Mouse (Mus musculus): Measurements from ENCODE around the gene Ssr2.

The Ssr2 gene

DNA sequence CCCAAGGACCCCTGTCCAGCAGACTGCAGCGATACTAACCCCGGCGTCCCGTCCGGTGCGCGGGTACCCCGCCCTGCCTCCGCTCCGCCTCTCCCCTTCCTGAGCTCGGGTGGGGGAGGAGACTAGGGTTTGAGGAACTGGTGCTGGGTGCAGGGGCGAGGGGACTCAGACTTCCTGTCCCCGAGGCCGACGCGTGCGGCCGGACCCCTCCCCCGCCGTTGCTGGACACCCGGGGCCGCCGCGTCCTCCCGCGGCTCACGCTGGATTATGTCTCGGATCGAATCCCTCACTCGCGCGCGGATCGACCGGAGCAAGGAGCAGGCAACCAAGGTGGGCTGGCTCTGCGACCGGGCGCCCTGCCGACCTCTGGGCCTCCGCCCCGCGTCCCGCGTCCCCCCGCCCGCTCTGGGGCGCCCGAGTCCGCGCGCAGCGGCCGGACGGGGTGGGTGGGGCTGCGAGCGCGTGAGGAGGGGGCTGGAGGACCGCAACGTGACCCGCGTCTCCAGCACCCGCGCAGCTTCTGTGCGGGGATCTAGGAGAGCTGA, 45.4 kb downstream of the Ssr2 start:
- no peak for ATAC-seq (ENCODE audit: insufficient number of reproducible peaks, low FRiP score, low TSS enrichment)

DNA sequence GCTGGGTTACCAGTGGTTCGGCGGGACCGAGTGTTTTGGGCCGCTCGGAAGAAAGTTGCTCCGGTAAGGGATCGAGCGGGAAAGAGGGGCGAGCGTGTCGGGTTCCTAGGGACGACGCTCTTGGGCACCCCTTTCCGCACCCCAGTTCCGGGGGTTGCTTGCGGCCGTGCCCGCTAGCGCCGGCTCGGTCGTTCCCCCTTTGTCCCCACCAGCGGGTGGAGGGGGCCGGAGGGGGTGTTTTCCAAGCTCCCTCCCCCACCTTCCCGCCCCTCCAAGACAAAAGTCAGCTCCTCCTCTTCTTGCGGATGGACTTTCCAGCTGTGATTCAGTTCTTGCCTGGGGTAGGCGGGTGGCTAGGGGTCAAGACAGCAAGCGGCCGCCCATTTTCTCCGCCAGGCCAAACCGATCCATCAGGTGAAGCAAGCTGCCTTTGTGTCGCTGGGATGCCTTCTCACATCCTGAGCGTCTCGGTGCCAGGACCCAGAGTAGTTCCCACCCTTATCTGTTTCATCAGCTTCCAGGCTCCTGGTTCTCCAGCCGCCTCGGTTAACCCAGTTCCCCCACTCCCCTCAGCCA, 45.9 kb downstream of the Ssr2 start:
- ATAC-seq (ENCODE audit: insufficient number of reproducible peaks, low FRiP score, low TSS enrichment) = no peak

DNA sequence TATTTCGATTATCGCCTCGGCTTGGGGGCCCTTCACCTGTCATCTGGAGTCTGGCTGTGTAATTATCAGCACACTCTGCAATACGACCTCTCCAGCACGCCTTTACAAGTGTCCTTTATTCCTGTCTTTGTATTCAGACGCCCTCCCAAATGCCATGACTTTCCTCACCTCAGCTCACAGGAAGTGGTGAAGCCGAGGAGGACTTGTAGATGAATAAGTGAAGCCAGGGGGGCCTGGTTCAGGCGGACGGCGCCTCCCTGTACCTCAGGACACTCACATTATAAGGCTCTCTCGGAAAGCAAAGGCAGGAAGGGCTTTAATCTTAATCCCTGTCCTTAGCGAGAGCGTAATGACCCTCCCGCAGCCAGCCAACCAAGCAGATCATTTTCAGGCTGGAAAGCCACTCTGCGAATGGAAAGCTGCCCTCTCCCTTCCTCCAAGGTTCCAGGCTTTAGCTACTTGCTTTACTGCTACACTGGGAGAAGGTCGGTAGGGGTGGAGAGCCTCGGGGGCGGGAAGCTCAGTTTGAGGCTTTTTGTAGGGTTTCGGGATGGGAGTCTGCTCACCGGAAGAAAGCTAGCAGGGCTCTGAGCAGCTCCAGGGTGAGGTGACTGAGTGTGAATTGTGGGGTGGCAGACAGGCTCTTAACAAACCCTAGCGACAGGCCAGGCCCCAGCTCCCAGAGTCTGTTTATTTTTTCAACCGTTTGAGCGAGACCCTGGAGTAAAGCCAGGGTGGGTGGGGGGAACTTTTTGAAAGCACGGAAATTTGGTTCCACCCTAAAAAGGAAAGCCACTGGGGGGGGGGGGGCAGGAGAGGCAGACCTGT, 46.7 kb downstream of the Ssr2 start:
- ATAC-seq (ENCODE audit: insufficient number of reproducible peaks, low FRiP score, low TSS enrichment) = no peak

DNA sequence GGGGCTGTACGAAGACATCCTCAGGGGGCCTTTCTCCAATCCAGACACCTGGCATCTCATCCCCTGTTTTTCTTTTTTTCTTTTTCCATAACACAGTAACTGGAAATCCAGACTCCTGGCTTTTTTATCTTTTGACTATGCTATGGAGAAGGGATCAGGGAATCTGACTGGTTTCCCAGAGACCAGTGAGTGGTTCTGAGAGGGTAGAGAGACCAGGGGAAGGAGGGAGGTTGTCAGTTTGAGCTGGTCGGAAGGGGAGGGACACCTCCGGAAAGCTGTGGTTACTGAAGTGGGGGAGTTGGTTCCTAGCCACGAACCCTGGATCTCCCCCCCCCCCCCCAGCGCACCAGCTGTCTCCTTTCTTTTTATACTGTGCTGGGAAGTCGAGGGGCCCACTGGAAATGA, 47.3 kb downstream of the Ssr2 start:
- ATAC-seq (ENCODE audit: insufficient number of reproducible peaks, low FRiP score, low TSS enrichment) = no peak

DNA sequence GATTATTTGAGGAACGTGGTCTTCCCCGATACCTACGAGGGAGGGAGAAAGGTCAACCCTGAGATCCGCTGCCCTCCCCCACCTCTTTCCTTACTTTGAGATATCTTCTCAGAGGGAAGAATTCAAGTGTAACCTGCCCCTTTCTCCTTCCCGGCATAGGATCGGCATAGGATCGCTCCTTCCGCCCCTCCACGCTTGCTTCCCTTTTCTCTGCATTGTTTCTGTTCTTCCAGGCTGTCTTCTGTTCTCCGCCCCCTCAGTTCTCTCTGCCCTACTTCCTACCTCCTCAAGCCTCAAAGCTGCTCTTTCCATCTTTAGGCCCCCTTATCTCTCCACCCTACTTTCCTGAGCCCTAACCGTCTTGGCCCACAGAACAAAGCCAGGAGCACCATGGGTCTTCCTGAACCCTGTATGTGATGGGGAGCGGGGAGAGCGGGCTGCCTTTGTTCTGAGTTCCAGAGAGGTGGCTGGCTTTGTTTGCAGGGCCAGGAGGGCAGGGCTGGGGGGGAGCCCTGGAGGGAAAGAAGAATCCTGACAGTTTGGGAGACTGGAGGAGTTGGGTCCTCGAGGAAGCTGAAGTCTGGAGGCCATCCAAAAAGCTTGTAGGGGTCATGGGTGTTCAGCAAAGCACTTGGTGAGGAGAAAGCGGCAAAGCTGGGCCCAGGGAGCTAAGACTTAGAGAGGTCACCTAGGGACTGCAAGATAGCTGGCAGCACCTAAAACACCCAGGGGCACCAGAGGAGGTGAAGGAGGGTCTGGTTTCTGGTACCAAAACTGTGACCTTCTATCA, 47.9 kb downstream of the Ssr2 start:
- no peak for ATAC-seq (ENCODE audit: insufficient number of reproducible peaks, low FRiP score, low TSS enrichment)

DNA sequence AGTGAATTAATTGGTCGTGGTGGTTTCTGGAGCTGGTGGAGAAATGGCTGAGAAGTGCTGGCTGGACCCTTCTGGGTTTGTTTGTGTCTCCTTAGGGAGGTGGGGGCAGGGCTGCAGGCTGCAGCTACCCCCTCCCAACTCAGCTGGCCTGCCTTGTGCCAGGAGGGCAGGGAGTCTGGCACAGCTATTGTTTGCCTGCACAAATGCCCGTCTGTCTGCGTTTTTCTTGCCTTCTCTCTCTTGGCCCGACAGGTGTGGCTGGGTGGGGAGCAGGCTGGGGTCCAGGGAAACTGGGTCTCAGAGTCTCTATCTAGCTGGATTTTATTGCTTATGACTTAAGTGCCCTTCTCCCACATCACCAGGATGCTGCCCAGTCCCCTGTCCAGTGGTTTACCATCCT, 48.6 kb downstream of the Ssr2 start:
- ATAC-seq (ENCODE audit: insufficient number of reproducible peaks, low FRiP score, low TSS enrichment) = peak; percentile 34

DNA sequence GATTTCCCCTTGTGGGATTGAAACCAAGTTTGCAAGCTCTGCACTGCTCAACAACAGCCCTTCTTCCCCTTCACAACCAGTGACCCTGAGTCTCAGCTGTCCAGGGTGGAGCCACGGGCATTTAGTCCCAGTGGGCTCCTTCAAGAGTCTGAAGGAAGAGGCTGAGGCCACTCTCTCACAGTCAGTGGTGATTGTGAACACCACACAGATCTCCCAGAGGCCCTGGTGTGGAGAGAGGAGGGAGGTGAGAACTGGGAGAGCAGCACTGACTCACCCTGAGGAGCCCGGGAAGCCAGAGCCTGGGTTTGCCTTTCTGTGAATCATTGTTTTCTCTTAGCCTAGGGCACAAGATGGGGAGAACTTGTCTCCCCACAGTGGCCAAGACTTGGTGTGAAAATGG, 49.3 kb downstream of the Ssr2 start:
- no peak for ATAC-seq (ENCODE audit: insufficient number of reproducible peaks, low FRiP score, low TSS enrichment)

DNA sequence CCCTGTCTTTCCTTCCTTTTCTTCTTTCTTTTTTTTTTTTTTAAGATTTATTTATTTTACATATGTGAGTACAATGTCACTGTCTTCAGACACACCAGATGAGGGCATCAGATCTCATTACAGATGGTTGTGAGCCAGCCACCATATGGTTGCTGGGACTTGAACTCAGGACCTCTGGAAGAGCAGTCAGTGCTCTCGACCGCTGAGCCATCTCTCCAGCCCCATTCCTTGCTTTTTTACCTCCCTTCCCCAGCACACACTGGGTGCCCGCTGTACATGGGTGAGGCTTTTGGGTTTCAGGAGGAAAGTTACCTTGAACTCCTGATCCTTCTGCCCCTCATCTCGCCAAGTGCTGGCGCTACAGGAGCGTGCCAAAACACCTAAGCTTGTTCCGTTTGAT, 49.9 kb downstream of the Ssr2 start:
- ATAC-seq (ENCODE audit: insufficient number of reproducible peaks, low FRiP score, low TSS enrichment) = no peak

DNA sequence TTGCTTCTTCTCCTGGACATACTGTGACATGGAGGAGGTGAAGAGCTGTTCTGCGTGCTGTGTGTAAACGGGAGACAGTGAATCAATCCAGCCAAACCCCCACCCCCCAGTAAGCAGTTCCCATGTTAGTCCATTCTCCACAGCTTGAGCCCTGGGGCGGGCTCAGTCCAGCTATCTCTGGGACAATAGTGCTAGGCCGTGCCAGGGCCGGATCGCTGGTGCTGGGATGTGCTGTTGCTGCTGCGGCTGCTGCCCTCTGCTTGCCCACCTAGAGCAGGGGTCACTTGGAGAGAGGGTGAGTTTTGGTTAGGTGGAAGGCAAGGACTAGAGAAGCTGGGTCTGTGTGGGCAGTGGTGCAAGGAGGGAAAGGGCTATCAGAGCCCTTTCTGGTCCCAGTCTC, 50.6 kb downstream of the Ssr2 start:
- ATAC-seq (ENCODE audit: insufficient number of reproducible peaks, low FRiP score, low TSS enrichment) = no peak

DNA sequence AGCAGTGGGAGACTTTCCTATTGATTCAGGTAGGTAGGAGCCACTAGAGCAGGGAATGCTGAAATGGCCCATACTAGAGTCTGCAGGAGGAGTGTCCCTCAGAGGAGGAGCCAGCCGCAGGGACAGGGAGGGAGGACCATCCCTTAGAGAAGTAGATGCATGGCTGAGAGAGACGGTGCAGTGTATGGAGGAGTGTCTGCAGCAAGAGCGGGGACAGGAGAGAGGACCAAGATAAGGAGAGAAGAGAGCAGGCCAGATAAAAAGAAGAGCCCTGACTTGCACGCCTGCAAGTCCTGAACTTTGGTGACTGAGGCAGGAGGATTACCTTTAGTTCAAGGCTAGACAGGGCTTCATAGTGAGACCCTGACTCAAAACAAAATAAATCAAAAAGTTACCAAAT, 51.4 kb downstream of the Ssr2 start:
- ATAC-seq (ENCODE audit: insufficient number of reproducible peaks, low FRiP score, low TSS enrichment) = no peak

DNA sequence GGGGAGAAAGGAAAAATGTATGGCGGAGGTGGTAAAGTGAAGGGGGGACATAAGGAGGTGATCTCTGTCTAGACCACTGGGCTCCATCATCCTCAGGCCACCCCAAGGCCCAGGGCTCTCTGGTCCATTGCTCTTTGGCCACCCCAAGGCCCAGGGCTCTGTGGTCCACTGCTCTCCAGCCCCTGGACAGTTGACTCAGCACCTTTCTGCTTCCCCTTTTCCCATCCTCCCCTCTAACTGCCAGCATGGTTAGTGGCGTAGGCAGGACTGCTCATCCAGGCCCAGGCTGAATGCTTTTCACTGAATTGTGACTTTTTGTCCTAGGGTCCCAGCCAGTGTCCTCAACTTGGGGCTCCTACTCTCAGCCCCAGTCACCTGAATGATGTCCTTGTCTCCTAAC, 51.9 kb downstream of the Ssr2 start:
- ATAC-seq (ENCODE audit: insufficient number of reproducible peaks, low FRiP score, low TSS enrichment) = no peak

DNA sequence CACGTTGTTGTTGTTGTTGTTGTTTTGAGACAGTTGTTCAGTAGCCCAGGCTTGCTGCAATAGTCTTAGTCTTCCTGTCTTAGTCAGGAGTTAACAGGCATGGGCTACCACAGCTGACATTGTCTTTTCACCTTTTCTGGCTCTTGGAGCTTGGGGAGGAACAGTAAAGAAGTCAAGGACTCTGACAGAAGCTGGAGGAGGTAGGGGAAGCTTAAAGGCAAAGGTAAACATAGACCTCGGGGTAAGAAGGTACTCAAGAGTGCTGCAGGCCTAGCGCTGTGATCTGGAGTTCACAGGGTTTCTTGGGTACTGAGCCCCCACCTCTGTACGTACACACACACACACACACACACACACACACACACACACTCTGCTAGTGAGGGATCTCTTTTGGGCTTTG, 53.1 kb downstream of the Ssr2 start:
- ATAC-seq (ENCODE audit: insufficient number of reproducible peaks, low FRiP score, low TSS enrichment) = no peak

DNA sequence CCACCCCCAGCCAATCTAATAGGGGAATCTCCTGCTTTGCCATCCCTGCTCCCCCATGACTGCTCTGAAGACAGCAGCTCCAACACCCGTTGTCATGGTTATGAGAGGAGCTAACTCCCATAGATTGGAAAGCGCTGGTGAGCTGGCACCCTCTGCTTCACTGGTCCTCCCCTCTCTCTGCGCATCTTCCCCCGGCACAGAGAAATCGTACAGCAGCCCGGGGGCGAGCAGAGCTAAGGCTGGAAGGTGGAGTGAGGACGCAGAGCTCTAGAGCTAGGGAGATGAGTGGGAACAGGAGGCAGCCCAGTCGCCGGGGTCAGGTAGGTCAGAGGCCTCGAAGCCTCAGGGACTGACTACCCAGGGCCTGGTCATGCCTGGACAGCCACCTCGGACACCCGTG, 53.6 kb downstream of the Ssr2 start:
- no peak for ATAC-seq (ENCODE audit: insufficient number of reproducible peaks, low FRiP score, low TSS enrichment)

DNA sequence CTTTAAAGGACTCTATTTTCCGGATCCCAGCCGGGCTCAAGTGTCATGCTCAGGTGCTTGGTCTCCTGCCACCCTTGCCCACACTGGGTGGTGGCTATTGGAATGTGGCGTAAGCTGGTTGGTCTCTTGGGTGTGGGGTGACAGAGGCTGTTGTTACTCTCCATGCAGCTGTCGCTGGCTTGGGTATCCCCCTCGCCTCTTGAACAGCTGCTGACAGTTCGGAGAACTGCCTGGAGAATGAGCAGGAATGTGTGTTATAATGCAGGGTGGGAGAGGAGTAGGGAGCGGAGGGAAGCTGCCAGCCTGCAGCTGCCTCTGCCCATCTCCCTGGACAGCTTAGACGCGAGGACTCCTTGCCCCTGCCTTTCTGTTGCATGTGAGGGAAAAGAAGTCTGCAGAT, 54.3 kb downstream of the Ssr2 start:
- no peak for ATAC-seq (ENCODE audit: insufficient number of reproducible peaks, low FRiP score, low TSS enrichment)

DNA sequence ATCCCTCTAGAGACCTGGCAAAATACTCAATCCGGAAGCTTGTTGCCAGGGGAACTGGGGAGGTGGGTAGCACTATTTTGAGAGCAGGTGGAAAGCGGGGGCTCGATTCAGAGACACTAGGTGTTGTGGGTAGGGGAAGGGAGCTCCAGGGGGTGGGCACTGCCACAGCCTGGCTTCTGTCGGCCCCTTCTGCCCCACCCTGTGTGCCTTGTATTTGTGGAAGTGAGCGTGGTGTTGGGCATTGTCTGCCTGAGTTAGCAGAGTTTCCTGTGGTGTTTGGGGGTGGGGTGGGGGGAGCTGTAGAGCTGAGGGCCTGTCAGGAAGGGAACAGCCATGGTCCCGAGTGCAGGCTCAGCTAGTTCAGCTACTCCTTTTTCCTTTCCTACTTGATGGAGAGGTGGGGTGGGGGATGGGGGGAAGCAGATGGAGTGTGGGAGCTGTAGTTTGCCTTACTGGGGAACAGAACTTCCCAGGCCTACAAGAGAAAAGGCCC, 55.2 kb downstream of the Ssr2 start:
- ATAC-seq (ENCODE audit: insufficient number of reproducible peaks, low FRiP score, low TSS enrichment) = no peak

DNA sequence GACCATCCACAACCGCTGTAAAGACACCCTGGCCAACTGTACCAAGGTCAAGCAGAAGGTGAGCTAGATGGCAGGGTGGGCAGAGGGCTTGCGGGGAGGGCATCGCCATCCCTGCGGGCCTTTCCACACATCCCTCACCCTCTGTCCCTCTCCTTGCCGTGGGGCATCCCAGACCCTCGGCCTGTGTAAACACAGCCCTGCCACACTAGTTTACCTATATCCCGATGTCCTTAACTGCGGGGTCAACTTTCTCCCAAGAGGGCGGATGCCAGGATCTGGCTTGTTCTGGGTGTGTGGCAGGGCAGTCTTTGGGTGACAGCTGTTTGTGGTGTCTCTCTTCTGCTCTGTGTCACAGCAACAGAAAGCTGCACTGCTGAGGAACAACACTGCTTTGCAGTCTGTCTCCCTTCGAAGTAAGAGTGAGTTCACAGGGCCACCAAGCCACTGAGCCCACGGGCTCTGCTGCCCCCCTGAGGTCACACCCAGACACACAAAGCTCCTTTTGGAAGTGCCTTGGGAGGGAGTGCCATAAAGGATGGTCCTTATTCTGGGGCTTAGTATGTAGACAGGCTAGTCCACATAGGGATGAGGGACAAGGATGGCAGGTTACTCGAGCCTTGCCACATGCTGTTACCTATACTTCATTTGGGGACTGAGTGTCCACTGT, 56.4 kb downstream of the Ssr2 start:
- no peak for ATAC-seq (ENCODE audit: insufficient number of reproducible peaks, low FRiP score, low TSS enrichment)

DNA sequence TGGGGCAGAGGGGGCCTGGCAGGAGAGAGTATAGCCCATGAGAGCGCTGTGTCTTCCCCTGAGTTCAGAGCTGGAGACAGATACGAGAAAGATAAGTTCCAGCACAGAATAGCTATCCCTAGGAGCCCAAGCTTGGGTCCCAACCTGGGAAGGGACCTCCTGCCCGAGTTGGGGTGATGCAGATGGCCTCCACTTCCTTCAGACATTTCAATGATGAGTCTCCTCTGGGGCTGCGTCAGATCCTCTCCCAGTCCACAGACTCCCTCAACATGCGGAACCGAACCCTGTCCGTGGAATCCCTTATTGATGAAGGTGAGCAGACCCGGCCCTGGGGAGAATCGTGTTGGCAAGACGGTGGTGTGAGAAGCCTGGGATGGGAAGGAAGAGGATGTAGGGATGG, 57.4 kb downstream of the Ssr2 start:
- ATAC-seq (ENCODE audit: insufficient number of reproducible peaks, low FRiP score, low TSS enrichment) = no peak

DNA sequence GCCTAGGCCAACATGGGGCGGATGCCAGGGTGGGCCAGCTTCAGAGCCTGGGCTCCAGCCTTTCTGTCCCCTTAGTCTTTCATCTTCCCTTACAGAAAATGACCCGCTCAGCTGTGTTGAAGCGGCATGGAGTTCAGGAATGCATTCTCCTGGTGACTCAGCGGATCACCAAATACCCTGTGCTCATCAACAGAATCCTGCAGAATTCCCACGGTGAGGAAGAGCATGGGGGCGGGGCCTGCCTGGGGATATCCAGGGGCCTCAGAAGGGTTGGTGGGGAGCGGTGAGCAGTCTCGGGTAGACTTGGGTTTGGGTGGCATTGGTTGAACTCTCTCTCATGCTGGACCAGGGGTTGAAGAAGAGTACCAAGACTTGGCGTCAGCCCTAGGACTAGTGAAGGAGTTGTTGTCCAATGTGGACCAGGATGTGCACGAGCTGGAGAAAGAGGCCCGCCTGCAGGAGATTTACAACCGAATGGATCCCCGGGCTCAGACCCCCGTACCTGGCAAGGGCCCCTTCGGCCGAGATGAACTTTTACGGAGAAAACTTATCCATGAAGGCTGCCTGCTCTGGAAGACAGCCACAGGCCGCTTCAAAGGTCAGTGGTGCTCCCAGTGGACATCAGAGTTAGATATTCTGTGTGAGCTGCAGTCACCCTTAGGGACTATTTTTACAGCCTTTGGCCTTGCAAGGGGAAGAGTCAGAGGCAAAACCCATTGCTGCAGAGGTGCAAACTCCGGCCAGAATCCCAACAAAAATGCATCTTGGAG, 60.0 kb downstream of the Ssr2 start:
- ATAC-seq (ENCODE audit: insufficient number of reproducible peaks, low FRiP score, low TSS enrichment) = no peak

DNA sequence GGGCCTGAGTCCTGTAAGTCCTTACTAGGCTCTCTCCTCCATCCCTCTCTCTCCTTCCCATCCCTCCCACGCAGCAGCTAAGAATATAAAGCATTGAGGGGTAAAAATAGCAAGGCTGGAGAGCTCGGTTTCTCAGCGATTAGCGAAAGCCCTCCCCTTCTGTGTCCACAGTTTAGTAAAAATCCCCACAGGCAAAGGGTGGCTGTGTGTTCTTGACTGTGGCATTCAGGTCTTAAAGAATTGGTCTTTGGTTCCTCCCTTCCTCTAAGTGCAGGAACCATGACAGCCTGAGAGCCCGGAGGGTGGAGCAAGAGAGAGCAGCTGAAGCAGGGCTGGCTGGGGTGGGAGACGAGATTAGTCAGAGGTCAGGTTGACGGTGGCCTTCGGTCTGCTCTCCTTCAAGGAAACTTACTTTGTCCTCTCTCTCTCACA, 60.9 kb downstream of the Ssr2 start:
- no peak for ATAC-seq (ENCODE audit: insufficient number of reproducible peaks, low FRiP score, low TSS enrichment)

DNA sequence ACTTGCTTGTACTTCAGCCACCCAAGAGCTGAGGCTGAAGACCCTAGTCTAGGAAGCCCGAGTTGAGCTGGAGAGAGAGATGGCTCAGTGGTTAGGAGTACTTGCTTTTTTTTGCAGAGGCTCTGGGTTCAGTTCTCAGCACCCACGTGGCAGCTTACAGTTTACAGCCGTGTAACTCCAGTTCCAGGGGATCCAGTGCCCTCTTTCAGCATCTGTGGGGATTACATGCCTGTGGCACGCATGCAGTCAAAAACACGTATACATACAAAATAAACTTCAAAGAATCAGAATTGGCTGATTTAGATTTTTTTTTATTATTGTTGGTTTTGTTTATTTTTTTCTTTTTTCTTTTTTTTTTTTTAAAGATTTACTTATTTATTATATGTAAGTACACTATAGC, 61.5 kb downstream of the Ssr2 start:
- ATAC-seq (ENCODE audit: insufficient number of reproducible peaks, low FRiP score, low TSS enrichment) = no peak
